Mouse (Mus musculus) mouse trophoblast stem cell (cell line): ENCODE data around the gene Usp17le.
"Not testable (repeated sequence)": the region's sequence is repeated elsewhere in the genome, so short reads cannot be mapped to it uniquely, and the experiment has no call there.

Source experiments
- in situ Hi-C, 2 experiments: fragments of 300-500 bp; cut with MseI, MboI; formaldehyde crosslinking; loops; 2 replicates in 1 of 2; 3 replicates in 1 of 2; pipeline ENCODE4 v1.15.1; 2025

Gene Usp17le

DNA sequence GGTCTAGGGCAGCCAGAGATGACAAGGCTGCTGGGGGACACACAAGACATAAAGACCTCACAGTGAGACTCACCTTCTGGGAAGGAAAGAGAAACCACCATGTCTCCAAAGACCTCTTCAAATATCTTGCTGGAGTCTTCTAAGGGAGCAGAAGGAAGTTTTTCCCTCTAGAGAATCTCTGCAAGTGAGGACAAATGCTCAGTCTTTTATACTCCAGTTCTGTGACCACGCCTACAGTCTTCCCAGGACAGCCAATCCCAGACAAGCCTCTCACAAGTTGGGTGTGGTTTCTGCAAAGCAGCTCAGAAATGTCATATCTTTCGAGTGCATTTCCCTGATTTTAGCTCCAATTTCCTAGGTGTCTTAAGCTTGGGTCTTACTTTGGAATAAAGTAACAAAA lies at the start of gene Usp17le:
Gene Usp17le (minus strand): TSS at position 101 of the 400 bp plus-strand sequence.
- in situ Hi-C loops = not testable (repeated sequence)

- in situ Hi-C loops = not testable (repeated sequence)
These were observed 33.1 kb upstream of the Usp17le start for GRCm38 (mm10) chr7:104810335-104810734.

GRCm38 (mm10) chr7:104790796-104791195 lies 13.5 kb upstream of the Usp17le start:
- in situ Hi-C loops = no loop called here
